Mouse (Mus musculus): ENCODE measurements around the gene Arpc3.

DNA sequence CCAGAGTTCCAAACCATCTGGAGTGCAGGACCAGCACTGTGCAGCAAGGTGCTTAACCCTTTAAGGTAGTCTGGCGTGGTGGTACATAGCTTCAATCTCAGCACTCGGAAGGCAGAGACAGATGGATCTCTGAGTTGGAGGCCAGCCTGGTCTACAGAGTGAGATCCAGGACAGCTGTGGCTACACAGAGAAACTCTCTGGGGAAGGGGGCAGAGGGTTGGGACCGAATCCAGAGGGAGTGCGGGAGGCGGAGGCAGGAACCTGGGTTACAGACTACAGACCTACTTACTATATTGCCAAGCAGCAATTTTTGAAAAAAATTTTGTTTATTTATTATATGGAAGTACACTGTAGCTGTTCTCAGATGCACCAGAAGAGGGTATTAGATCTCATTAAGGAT is 22.7 kb downstream of the Arpc3 start:
- TF ChIP-seq CTCF (IDR thresholded peaks at IDR 0.05; ENCODE audit: low read depth, low read length) (no peak), POLR2A (IDR thresholded peaks at IDR 0.05; ENCODE audit: borderline replicate concordance, low read depth, low read length) (no peak)
